Mouse (Mus musculus): ENCODE data around the gene Cbfa2t2.
"Not testable (repeated sequence)": the region's sequence is repeated elsewhere in the genome, so short reads cannot be mapped to it uniquely, and the experiment has no call there.

Gene Cbfa2t2

DNA sequence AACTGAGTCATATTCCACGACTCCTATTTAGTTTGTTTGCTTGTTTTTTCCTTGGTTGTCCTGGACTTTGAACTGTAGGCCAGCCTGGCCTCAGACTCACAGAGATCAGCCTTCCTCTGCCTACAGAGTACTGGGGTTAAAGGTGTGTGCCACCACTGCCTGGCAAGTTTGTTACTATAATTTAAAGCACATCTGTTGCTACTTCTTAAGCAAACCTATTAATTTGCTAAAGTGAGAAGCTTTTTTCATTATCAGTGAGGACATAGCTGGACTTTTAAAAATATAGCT lies 38.7 kb downstream of the Cbfa2t2 start:
- no peak for DNase-seq

DNA sequence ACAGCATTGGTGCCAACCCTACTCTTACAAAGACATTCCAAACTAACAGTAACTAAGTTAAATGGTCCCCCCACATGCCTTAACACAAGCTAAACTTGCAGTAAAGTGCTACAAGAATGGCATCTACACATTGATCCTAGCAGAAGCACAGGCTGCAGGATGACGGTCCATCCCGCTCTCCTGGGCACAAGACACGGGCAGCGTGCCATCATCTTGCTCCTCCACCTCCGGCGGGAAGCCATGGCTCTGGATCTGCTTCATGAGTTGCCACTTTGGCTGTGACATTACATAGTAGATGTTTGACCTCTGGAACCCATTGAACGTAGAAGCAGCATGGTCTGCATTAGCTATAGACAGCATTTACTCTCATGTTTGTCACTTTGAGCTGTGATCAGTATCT lies 39.6 kb downstream of the Cbfa2t2 start:
- peak; percentile 42 to 48 for DNase-seq

DNA sequence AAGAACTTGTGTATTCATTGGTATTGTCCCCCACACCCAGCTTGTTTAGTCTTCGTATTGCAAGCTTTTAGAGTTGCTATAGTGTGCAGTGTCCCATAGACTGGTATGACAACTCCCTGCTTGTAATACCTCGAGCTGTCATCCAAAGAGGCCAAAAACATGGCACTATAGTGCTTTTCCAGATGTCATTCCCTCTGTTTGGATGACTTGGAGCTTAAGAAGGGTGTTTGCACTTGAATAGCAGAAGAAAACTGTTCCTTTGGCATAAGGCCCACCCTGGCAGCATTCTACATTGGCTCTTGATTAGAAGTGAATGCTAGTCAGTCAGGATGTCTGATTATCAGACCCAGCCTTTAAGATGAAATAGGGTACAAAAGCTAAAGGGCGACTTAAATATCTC lies 40.7 kb downstream of the Cbfa2t2 start:
- peak in 1 of 2 experiments; percentile 14 for DNase-seq

DNA sequence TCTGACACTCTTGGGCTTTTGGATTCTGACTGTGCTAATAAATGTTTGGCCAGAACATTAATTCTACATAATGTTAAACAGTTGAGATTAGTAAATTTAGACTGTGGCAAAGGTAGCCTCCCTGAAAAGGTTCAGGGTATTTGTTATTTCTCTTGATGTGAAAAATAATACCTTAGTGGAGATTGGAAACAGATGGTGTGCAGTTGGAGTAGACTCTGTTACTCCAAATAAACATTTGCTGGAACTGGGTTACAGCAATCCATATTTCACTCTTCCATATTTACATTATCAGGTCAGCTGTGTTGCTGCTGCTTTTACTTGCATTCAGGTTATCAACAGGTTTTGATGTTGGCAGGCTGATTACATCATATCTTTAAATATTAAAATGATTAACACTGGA lies 55.5 kb downstream of the Cbfa2t2 start:
- no peak for DNase-seq

DNA sequence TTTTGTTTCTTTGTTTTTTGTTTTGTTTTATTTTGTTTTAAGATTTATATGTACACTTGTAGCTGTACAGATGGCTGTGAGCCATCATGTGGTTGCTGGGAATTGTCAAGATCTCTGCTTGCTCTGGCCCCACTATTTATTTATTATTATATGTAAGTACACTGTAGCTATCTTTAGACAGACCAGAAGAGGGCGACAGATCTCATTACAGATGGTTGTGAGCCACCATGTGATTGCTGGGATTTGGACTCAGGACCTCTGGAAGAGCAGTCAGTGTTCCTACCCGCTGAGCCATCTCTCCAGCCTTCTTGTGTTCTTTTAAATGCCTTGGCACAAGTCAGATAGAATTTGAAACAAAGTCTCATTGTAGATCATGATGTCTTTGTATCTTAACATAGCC lies 57.3 kb downstream of the Cbfa2t2 start:
- DNase-seq: not testable (repeated sequence)

DNA sequence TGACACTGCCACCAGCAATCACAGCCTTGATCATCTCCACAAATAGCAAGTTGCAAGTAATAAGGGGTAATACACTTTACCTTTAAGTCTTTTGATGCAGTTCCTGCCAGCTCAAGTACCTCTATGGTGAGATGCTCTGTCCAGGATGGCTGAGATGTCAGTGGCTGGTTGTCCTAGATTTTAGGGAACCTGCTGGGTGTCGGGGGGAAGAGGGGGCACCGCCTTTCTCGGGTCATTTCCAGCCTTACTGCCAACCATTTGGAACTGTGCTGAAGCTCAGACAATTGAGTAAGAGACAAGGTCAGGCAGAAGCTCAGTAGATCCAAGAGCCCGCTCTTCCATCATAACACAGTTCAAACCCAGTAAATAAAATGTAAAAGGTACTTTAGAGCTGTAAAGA lies 58.7 kb downstream of the Cbfa2t2 start:
- DNase-seq: peak in 1 of 2 experiments; percentile 24

DNA sequence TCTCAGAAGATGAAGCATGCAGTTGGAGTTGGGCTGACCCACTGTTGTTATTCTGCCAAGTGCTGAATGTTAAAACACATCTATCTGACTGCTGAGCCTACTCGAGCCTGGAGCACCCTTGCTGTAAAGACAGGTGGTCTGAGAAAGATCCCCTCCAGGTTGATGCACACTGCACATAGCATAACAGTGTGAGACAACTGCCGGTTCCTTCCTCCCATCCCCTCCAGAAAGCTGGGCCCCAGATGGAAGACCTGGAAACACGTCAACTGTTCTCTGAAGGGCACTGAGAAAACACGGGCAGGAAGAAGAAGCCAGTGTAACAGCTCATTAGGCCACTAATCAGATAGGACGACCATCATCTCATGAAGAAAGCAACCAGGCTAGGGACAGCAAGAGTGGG lies 62.3 kb downstream of the Cbfa2t2 start:
- peak; percentile 52 to 57 for DNase-seq

DNA sequence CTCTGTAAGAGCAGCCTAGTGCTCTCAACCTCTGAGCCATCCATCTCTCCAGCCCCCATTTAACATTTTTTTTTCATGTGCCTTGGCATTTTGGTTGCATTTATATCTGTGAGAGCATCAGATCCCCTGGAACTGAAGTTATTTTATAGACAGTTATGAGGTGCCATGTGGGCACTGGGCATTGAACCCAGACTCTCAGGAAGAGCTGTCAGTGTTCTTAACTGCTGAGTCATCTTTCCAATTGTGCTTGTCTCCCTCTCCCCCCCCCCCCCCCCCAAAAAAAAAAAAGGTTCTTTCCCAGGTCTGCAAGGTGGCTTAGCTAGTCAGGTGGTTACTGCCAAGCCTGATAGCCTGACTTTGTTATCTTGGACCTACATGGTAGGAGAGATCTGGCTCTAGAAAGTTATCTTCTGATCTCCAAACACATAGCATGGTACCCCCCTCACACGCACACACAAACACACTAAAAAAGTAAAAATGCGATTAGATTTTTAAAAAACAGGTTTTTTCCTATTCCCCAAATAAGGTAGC lies 63.5 kb downstream of the Cbfa2t2 start:
- no peak for DNase-seq

DNA sequence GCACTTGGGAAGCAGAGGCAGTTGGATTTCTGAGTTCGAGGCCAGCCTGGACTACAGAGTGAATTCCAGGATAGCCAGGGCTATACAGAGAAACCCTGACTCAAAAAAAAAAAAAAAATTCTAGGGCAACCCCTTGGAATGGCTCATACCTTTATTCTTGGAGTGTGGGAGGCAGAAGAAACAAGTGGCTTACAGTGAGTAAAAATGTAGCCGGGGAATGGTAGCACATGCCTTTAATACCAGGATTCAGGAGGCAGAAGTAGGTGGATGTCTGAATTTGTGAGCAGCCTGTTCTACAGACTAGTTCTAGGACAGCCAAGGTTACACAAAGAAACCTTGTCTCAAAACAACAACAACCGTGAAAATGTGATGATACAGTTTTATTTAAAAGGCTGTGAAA lies 64.5 kb downstream of the Cbfa2t2 start:
- no peak for DNase-seq

DNA sequence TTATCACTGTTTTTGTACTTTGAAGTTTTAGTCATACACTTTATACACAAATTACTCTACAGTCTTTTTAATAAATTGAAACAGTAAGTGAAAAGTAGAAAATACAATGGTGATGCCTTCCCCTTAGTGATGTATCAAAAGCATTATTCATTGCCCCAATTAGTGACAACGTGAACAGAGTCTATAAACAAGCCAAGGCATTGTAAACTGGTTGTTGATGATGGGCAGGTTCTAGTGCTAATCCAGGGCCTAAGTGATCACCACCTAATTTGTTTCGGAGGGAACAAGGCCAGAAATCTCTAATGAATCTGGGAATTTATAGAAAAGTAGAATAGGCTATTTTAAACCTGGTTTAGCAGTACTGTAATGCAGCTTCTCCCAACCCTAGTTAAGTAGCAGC lies 70.8 kb downstream of the Cbfa2t2 start:
- DNase-seq: no peak

DNA sequence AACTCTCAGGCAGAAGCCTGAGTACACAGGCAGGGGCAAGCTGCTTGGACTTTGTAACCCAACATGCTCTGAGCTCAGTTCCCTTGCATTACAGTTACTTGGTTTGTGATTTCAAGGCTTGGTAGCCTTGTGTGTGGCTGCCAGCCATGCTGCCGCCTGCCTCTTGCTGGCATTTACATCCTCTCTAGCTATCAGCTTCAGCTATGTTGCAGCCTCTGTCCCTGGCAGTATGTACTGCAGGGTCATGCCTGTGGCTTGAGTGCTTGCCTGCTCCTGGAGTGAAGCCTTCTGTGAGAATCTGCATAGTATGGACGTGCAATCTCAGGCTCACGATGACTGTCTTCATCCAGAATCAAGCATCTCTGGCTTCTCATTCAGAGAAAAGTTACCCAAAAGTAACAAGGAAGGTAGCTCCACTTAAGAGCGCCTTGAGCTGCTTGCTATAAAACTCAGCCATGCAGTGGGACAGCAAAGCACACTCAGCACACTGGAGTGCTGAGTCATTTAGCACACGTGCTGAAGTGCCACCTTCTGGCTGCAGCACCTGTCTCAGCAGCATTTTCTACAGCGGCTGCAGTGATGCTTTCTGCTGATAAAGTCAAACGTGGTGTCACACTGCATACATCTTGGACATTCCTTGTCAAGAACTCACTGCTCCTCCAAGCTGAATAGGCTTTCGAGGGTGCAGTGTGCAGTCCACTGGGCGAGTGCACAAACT lies 71.4 kb downstream of the Cbfa2t2 start:
- peak; percentile 48 to 61 for DNase-seq

DNA sequence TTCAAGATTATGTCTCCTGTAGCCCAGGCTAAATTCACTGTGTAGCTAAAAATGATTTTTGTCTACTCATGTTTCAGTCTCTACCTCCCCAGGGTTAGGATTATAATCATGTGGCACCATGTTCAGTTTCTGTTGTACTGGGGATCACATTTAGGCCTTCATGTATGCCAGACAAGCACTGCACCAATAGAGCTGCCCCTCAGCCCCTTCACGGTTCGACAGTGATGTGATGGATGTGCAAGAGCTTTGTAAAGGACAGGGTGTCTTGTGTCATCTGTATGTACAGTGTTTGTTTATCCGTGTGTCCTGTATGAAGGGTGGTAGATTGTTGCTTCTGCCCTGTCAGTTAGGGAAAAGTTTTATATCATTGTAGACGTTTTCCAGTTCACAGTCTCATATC lies 72.2 kb downstream of the Cbfa2t2 start:
- no peak for DNase-seq

DNA sequence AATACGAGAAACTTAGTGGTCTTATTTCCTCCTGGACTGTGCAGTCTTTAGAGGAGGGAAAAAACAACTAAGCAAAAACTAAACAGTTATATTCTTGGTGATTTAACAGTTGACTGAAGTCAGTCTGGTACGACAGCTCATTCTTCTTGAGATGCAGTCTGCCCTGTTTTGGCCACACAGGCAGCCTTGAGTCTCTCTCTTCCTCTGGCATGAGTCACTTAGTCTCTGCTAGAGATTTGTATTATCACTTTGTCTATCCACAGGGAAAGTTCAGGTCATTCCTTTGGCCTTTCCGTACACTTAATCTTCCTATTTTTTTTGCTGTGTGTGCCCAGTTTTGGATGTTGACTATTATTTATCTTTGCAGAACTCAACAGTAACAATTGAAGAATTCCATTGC lies 73.9 kb downstream of the Cbfa2t2 start:
- no peak for DNase-seq

DNA sequence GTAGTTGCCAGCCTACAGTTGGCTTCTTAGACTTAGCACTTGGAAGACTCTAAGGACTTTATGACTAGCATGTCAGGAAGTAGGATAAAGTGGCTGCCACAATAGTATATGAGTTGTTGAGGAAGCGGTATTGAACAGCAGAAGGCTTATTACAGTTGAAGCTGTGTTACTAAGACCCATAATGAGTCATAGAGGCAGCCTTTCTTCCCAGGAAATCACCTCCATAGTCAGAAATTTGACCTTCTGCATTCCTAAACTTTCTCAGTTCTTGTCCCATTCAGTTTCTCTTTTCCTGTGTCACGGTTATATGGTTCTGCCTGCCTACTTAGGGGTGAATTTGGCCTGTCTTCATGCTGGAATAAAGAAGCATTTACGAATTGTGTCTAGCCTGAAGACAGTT lies 80.7 kb downstream of the Cbfa2t2 start:
- DNase-seq: no peak

DNA sequence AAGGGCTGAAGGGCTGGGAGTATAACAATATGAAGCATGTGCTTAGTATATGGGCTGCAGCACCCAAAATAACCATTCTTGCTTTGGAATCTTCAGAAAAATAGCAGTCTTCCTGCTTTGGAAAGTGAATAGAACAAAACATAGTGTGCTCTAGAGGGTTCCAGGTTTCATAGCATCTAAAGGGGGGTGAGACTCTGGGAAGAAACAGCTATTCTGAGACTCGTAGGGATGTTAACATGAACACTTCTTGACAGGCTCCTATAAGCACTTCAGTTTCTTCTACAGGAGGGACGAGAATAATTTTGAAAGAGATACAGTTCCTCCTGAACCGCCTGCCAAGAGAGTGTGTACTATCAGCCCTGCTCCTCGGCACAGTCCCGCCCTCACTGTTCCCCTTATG lies 81.1 kb downstream of the Cbfa2t2 start:
- DNase-seq: no peak

DNA sequence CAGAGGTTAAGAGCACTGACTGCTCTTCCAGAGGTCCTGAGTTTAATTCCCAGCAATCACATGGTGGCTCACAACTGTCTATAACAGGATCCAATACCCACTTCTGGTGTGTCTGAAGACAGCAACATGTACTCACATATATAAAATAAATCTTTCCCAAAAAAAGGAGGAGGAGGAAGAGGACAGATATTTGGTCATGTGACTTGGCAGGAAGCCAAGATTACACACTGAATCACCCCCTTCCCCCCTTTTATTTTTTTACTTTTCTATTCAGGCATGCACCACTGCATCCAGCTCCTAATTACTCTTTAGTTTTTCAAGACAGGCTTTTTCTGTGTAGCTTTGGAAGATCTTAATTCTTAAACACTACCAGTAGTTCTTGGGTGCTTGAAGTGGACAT lies 85.2 kb downstream of the Cbfa2t2 start:
- no peak for DNase-seq

DNA sequence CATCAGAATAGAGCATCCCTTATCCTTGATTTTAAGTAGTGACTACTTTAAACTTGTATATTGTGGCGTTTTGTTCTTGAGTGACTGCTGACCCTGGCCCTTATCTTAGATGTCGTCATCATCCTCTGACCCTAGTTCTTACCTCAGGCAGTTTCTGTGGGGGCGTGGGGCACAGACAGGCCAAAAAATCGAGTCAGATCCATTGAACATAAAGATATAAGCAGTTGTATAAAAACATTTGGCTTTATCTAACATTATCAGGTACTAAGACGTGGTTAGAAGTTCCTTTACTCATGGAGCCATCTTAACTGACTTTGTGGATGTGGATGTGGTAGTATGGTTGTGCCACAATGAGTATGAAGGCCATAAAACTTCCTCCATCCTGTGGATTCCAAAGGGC lies 86.1 kb downstream of the Cbfa2t2 start:
- no peak for DNase-seq

DNA sequence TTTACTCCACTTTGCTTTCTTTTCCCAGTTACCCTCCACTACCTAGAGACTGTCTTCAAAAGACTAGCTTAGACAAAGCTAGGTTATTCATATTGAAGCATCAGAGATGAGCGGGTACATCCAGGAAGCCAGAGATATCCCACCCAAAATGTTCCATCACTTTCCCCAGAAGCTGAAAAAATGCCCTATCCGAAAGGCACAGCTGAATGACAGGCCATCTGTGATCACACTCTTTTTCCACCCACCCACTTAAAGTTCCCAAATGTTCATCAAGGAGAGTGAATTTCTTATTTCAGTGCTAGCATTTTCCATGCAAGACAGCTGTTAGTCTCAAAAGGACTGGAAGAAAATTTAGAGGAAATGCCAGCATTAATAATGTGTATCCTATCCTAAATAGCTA lies 89.0 kb downstream of the Cbfa2t2 start:
- no peak for DNase-seq

DNA sequence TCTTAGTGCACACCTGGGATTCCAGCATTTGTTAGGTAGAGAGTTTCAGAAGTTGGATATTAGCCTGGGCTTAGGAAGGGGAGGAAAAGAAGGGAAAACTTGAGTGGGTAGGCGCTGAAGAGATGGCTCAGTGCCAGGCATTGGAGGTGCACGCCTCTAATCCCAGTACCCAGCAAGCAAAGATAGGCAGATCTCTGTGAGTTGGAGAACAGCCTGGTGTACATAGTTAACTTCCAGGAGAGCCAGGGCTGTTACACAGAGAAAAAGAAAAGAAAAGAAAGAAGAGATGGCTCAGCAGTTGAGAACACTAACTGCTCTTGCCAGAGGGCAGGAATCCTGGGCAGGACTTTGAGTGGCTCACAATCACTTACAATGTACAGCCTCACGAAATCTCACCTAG lies 90.2 kb downstream of the Cbfa2t2 start:
- no peak for DNase-seq

DNA sequence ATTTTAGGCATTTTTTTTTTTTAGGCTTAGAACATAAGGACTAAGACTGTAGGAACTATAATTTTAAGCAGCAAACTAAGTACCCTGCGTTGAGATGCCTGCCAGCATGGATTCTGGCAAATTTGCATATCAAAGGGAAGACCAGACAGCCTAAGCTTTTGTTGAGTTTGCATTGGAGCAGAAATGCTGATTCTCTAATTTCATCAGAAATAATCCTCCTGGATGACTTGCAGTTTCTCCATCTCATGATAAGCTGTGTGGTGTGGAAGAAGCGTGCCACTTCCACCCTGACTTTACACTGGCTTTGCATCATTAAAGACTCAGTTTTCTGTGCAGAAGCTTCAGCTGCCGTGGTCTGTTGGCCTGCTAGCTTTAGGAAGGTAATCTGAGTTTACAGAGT lies 96.6 kb downstream of the Cbfa2t2 start:
- no peak for DNase-seq

DNA sequence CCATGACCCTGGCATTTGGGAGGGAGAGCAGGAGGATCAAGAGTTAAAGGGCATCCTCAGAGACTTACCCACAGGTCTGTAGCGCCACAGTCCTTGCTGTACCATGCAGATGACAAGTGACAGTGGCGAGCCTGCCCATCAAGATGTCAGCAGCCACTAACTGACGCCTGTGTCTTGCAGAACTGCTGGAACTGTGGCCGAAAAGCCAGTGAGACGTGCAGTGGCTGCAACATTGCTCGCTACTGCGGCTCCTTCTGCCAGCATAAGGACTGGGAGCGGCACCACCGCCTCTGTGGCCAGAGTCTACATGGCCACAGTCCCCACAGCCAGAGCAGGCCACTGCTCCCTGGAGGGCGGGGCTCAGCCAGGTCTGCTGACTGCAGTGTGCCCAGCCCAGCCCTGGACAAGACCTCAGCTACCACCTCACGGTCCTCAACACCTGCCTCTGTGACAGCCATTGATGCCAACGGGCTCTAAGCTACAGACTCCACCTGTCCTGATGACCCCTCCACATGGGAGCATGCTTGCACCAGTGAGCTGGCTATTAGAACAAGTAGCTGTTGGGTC lies 98.5 kb downstream of the Cbfa2t2 start:
- DNase-seq: no peak

DNA sequence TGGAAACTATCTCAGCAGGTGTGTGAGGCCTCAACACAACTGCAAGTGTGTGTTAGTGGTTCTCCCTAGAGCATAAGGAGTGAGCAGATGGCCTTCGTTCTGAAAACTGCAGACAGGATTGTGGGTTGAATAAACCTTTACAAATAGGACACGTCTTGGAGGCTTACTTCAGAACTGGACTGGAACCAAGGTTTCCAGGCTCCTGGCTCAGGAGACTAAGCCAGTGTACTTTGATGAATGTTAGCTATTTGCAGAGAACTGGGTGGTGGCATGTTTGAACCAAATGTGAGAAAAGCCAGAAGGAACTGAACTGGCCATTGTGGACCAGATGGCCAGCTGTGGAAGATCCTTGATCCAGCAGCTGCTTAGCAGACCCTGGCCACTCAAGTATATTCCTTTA lies 102.0 kb downstream of the Cbfa2t2 start:
- peak; percentile 36 to 55 for DNase-seq

DNA sequence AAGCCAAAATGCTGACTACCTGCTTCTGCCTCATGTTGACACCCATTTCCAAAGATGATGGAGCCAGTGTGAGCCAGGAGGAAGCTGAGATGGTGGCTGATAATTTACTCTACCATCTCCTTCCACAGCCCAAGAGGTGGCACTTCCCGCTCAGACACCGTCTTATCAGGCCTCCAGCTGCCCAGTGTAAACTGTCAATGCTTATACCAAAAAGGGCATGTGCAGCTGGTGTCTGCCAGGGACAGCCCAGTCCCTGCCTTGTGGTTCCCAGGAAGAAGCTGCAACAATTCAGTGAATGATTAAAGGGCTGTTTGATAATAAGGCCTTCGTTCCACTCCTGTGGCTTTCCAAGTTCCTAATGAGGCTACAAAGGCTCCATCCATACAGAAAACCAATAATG lies 102.4 kb downstream of the Cbfa2t2 start:
- DNase-seq: peak in 1 of 2 experiments; percentile 15

DNA sequence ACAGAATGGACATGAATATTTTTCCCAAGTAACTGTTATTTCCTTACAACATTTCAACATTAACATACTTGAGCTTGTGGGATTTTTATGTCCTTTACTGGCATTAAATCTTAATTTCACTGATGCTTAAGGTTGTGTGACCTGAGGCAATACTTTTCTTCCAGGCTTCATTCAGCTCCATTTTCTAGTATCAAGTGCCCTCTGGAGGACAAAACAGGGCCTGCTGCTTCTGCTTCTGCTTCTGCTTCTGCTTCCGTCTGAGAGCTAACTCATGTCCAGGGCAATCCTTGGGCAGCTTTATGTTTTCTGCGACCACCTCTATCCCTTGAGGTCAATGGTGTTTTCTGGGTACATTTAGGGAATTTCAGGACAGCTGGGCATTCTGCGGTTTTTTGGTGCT lies 103.4 kb downstream of the Cbfa2t2 start:
- peak; percentile 54 to 65 for DNase-seq

DNA sequence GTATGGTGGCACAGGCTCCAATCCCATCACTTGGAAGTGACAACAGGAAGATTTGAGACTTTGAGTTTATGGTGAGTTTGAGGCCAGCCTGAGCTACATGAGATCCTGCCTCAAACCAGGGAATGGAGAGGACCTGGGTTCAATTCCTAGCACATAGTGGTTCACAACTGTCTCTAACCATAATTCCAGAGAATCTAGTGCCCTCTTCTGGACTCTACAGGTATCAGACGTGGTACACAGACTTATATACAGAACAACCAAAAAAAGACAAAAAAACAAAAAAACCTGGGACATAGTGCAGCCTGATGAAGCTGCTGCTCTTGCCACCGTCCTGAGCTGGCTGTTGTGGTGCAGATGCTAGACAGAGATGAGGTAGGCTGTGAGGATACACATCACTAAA lies 105.3 kb downstream of the Cbfa2t2 start:
- DNase-seq: no peak
